Mouse (Mus musculus) heart, embryonic 14.5 days (tissue): Measurements from ENCODE around the gene Cysltr1. TPM values are rescaled to one million over a fixed set of nuclear protein-coding genes. Genes with fewer than 3 reads are reported as not detected.

Source experiments
- ATAC-seq: fragments of 200-750 bp; cut with Nextera tagmentation; 2 replicates; pipeline ENCODE4 v1.8.0; 2017; ENCODE audit warnings: low read depth, moderate TSS enrichment; ENCODE audit not compliant: insufficient number of reproducible peaks, insufficient read depth, low FRiP score
- H3K27ac ChIP-seq, 2 experiments: fragments of 200-500 bp in 1 of 2; fragments of 300-500 bp in 1 of 2; sonication (generic) in 1 of 2; replicated peaks in 1 of 2; 2 replicates each; pipeline ENCODE4 v1.5.1; 2012 to 2014; ENCODE audit warnings: low read depth in 2 of 2, low read length in 2 of 2, control low read depth in 1 of 2, mild to moderate bottlenecking in 1 of 2, mixed read lengths in 1 of 2; ENCODE audit not compliant: control insufficient read depth in 1 of 2, insufficient read depth in 1 of 2
- H3K27me3 ChIP-seq: fragments of 300-500 bp; sonication (generic); 2 replicates; pipeline ENCODE4 v1.6.1; 2014; ENCODE audit warnings: mild to moderate bottlenecking, low read length, control low read depth; ENCODE audit not compliant: control insufficient read depth, insufficient read depth
- H3K36me3 ChIP-seq: fragments of 300-500 bp; sonication (generic); 2 replicates; pipeline ENCODE4 v1.6.1; 2014; ENCODE audit warnings: mild to moderate bottlenecking, control low read depth, low read length, mixed read lengths; ENCODE audit not compliant: control insufficient read depth, insufficient read depth
- H3K4me1 ChIP-seq, 2 experiments: fragments of 200-500 bp in 1 of 2; fragments of 300-500 bp in 1 of 2; sonication (generic) in 1 of 2; 2 replicates each; pipeline ENCODE4 v1.6.1; 2012 to 2014; ENCODE audit warnings: low read length in 2 of 2, control low read depth in 1 of 2, mixed read lengths in 1 of 2; ENCODE audit not compliant: control insufficient read depth in 2 of 2, insufficient read depth in 2 of 2
- H3K4me2 ChIP-seq: fragments of 300-500 bp; sonication (generic); 2 replicates; pipeline ENCODE4 v1.6.1; 2014; ENCODE audit warnings: mild to moderate bottlenecking, low read length
- H3K4me3 ChIP-seq, 2 experiments: fragments of 200-500 bp in 1 of 2; fragments of 300-500 bp in 1 of 2; sonication (generic) in 1 of 2; 2 replicates each; pipeline ENCODE4 v1.5.1; 2012 to 2014; ENCODE audit warnings: low read length in 2 of 2, mild to moderate bottlenecking in 2 of 2, control low read depth in 1 of 2, low read depth in 1 of 2, moderate library complexity in 1 of 2; ENCODE audit not compliant: control insufficient read depth in 1 of 2, insufficient read depth in 1 of 2
- H3K9ac ChIP-seq: fragments of 300-500 bp; sonication (generic); 2 replicates; pipeline ENCODE4 v1.6.1; 2014; ENCODE audit warnings: mild to moderate bottlenecking, low read length
- H3K9me3 ChIP-seq: fragments of 300-500 bp; sonication (generic); 2 replicates; pipeline ENCODE4 v1.6.1; 2016; ENCODE audit warnings: low read length, control low read depth; ENCODE audit not compliant: control insufficient read depth
- WGBS: fragments of 180-500 bp; shearing (Covaris S2); extraction: QIAGEN DNeasy Blood & Tissue Kit; methylation state at CpG from one replicate; pipeline ENCODE4 v1.1.7; 2014; 5-methylcytosine and 5-hydroxymethylcytosine counted together
- polyA plus RNA-seq: library from polyadenylated mRNA; unstranded; fragments of >200 nt; fragmentation: Nextera tagmentation; extraction: Ambion mirVana; gene quantifications from 2 replicates; pipeline ENCODE4 v1.2.1, GENCODE M21; 2014

The Cysltr1 gene
- polyA plus RNA-seq, 1 experiment from 2014 or later: 2.3 TPM

DNA sequence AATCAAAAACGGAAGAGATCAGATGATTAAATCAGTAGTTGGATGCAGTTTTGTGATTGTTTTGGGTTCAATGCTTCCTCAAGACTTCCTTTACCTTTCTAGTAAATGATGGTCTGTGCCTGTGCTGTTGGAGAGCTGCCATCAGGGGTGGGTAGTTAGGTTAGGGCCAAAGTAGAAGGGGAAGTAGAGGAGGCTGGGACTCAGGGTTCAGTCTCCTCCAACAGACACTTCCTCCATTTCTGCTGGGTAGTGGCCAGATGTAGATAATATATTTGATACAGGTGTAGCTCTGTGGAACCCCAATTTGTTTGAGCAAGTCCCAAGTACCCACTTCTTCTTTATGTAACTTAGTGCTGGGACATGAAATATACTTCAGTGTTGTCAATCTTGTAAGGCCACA lies 7.6 kb downstream of the Cysltr1 start:
- Histone ChIP-seq H3K4me2 (no peak overlapping the region), H3K27ac (no peak overlapping the region), H3K27me3 (no peaks in the 10 kb centered on the region), H3K4me3 (no peak overlapping the region), H3K9me3 (no peaks in the 10 kb centered on the region), H3K9ac (no peak overlapping the region), H3K36me3 (no peaks in the 10 kb centered on the region), H3K4me1 (no peaks in the 10 kb centered on the region)
- ATAC-seq: no peak
- WGBS: 68% methylated on average over 1 of the region's 1 CpGs

DNA sequence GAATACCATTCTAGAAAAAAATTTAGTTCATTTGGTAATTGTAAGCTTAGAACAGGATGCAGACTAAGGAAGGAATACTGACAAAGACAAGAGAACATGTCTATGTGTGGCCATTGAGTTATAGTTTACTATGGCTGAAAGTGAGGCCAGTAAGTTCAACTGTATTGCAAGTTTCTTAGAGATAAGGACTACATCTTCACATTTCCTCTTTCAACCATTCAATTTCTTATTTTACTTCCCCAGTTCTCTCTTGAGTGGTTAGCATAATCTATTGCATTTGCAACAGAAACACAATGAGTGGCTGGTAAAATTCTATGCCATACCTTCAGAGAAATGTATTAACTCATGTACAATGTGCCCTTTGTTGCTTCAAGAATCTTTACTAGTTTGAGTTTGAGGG lies 9.6 kb downstream of the Cysltr1 start:
- Histone ChIP-seq H3K36me3 (no peaks in the 10 kb centered on the region), H3K9me3 (no peaks in the 10 kb centered on the region)
- no peak for ATAC-seq

GRCm38 (mm10) chrX:106582886-106583285 lies 20.6 kb downstream of the Cysltr1 start, which contains the start of gene Gm5127:
Gm5127 (plus strand) TSS chrX:106583186.
- Histone ChIP-seq H3K27ac (no peak within 1 kb of the TSS), H3K4me3 (no peak within 1 kb of the TSS), H3K4me2 (no peak within 1 kb of the TSS), H3K4me1 (no peaks in the 10 kb centered on the region), H3K36me3 (no peaks in the 10 kb centered on the region), H3K27me3 (no peaks in the 10 kb centered on the region), H3K9me3 (no peaks in the 10 kb centered on the region), H3K9ac (no peak within 1 kb of the TSS)
- WGBS: 56% methylated on average over 3 of the region's 3 CpGs
- ATAC-seq: no peak

More for the DNA sequence above, 9.6 kb downstream of the Cysltr1 start:
- Histone ChIP-seq H3K9ac (no peak overlapping the region), H3K4me3 (no peak overlapping the region), H3K27me3 (no peaks in the 10 kb centered on the region), H3K4me1 (no peaks in the 10 kb centered on the region), H3K4me2 (no peak overlapping the region), H3K27ac (no peak overlapping the region)

DNA sequence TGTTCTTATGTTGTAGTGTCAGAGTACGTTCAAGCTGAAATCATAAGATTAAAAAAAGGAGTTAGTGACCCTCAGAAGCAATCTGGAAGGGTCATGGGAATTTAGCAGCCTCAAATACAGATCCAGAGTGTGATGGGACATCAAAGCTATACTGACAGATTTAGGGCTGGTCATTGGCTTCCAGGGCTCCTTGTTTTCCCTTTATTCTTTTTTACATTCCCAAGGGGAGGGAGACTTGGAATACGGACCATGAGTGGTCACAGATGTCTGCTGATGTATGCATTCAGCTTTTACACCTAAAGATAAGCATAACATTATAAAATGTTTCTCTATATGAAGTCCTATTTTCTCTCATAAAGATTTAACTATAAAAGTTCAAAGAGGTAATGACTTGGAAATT lies 21.3 kb downstream of the Cysltr1 start:
- no peak for ATAC-seq
- Histone ChIP-seq H3K4me2 (no peak overlapping the region), H3K27ac (no peak overlapping the region), H3K36me3 (no peaks in the 10 kb centered on the region), H3K4me1 (no peaks in the 10 kb centered on the region), H3K4me3 (no peak overlapping the region), H3K27me3 (no peaks in the 10 kb centered on the region), H3K9me3 (no peaks in the 10 kb centered on the region), H3K9ac (no peak overlapping the region)
- WGBS: 47% methylated on average over 2 of the region's 2 CpGs

GRCm38 (mm10) chrX:106580410-106580809 lies 23.1 kb downstream of the Cysltr1 start:
- ATAC-seq: no peak
- Histone ChIP-seq H3K27ac (no peak overlapping the region), H3K27me3 (no peaks in the 10 kb centered on the region), H3K4me2 (no peak overlapping the region), H3K4me1 (no peaks in the 10 kb centered on the region), H3K9ac (no peak overlapping the region), H3K9me3 (no peaks in the 10 kb centered on the region), H3K36me3 (no peaks in the 10 kb centered on the region), H3K4me3 (no peak overlapping the region)

DNA sequence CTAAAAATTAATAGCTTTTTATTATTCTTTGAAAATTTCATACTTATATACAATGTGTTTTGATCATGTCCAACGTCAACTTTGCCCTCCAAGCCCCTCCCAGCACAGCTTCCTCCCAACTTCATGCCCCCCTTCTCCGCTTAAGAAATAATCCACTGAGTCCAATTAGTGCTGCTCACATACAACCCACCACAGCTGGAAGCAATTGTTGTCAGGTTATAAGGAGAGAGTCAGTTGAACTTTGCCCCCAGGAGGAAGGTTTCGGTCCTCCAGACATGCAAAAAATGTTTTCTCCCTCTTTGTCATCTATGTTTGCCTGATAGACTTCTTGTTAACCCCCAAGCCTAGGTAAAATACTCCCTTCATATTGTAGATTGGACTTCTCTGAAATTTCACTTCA lies 24.5 kb downstream of the Cysltr1 start:
- Histone ChIP-seq H3K27ac (no peak overlapping the region), H3K9me3 (no peaks in the 10 kb centered on the region), H3K4me2 (no peak overlapping the region), H3K4me1 (no peaks in the 10 kb centered on the region), H3K36me3 (no peaks in the 10 kb centered on the region), H3K9ac (no peak overlapping the region), H3K4me3 (no peak overlapping the region), H3K27me3 (no peaks in the 10 kb centered on the region)
- 69% methylated on average over 3 of the region's 3 CpGs for WGBS
- ATAC-seq: no peak

DNA sequence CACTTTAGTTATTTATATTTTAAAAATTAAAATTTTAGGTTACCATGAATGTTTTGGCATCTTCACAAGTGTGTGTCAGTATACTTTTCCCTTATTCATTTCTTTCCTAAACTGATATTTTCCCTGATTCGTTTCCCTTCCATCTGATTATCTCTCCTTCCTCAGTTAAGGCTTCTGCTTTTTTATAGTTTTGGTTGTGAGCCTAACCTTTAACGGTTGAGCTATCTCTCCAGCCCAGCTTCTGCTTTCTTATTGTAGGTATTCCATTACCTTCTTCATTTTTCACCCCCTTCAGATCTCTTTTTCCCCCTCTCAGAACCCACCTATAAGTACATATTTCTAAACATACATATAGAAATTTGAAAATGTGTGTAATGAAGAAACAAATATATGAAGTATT lies 48.0 kb downstream of the Cysltr1 start:
- no peak overlapping the region for H3K4me2 ChIP-seq

GRCm38 (mm10) chrX:106536359-106536758 lies 67.1 kb downstream of the Cysltr1 start:
- Histone ChIP-seq H3K9me3 (0 out of 2 replicates have a peak, but pooled peaks cover 2% of the 10 kb centered on the region), H3K27me3 (no peaks in the 10 kb centered on the region), H3K27ac (no peak overlapping the region), H3K4me2 (no peak overlapping the region), H3K4me3 (no peak overlapping the region), H3K4me1 (no peaks in the 10 kb centered on the region), H3K36me3 (no peaks in the 10 kb centered on the region), H3K9ac (no peak overlapping the region)
- no peak for ATAC-seq
- 32% methylated on average over 3 of the region's 3 CpGs for WGBS

More for the DNA sequence above, 48.0 kb downstream of the Cysltr1 start:
- H3K9me3 ChIP-seq: no peaks in the 10 kb centered on the region
- H3K27me3 ChIP-seq: no peaks in the 10 kb centered on the region
- no peak overlapping the region for H3K27ac ChIP-seq
- no peak overlapping the region for H3K9ac ChIP-seq
- 55% methylated on average over 2 of the region's 2 CpGs for WGBS
- H3K4me1 ChIP-seq: no peaks in the 10 kb centered on the region
- H3K4me3 ChIP-seq: no peak overlapping the region
- no peak for ATAC-seq
- H3K36me3 ChIP-seq: no peaks in the 10 kb centered on the region
